Mouse (Mus musculus): ENCODE data around the gene Olfr273. TPM values are rescaled to one million over a fixed set of nuclear protein-coding genes. Genes with fewer than 3 reads are reported as not detected.
A peak's percentile ranks its signal among the peaks of the same experiment; 100 is the strongest.

Olfr273 gene
- total and polyA plus RNA-seq, 2 experiments from 2014 or later, result not detected

DNA sequence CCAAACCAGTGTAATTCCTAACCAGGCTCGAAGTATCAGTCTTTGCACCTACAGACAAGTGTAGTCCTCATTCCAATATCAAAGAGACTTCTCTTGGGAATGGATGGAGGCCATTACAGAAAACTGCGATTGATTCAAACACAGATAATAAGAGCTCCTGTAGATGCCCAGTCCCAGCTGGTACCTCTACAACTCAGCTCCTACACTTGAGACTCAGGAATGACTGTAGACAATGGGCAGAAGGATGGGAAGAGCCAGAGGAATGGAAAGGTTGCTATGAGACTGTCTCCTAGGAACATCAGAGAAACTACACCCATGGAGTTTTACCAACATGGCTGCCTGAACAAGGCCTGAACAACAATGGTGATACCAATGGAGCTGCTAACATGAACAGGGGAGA is 44.7 kb downstream of the Olfr273 start, which contains the start of gene Olfr275:
Olfr275 (plus strand) TSS at position 301 of the 400 bp plus-strand sequence.
- H3K36me3 ChIP-seq (ENCODE audit: insufficient read depth, low read length), result no peaks in the 10 kb centered on the region
- ATAC-seq (ENCODE audit: low FRiP score) (no peak), DNase-seq (ENCODE audit: low spot score) (no peak)
- H3K27me3 ChIP-seq (ENCODE audit: insufficient read depth, low read length), result no peaks in the 10 kb centered on the region
- TF ChIP-seq CTCF (IDR thresholded peaks at IDR 0.05), result no peak
- no peaks in the 10 kb centered on the region for H3K9me3 ChIP-seq (ENCODE audit: low read length)
- no peak within 1 kb of the TSS for H3K27ac ChIP-seq (ENCODE audit: low read depth, low read length)
- H3K4me1 ChIP-seq (ENCODE audit: insufficient read depth, low read length), result no peaks in the 10 kb centered on the region
- no peak within 1 kb of the TSS for H3K4me3 ChIP-seq (ENCODE audit: low read depth, low read length)
- WGBS, result 89% methylated on average over 2 of the region's 2 CpGs
- H3K9ac ChIP-seq (replicated peaks; ENCODE audit: low read length, poor library complexity, severe bottlenecking), result no peak within 1 kb of the TSS
- H3K4me2 ChIP-seq (ENCODE audit: low read depth, low read length, poor library complexity, severe bottlenecking), result no peak within 1 kb of the TSS

DNA sequence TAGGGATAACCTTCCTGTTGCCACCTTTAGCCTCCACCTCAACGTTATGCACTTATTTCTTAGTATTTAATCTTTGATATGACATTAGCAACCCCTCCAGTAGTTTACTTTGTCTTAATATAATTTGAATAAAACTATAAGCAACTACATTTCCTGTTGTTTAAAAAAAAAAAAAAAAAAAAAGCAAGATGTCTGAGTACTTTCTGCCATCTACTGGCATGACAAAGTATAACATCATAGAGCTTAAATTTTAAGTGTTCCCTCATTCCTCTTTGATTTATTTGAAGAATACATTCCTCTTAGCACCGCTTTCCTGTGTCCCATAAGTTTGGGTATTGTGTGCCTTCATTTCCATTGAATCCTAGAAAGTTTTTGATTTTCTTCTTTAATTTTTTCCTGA is 47.2 kb downstream of the Olfr273 start:
- 39% methylated on average over 2 of the region's 2 CpGs for WGBS
- Histone ChIP-seq H3K9ac (replicated peaks; ENCODE audit: low read length, poor library complexity, severe bottlenecking) (no peak overlapping the region), H3K9me3 (ENCODE audit: low read length) (no peaks in the 10 kb centered on the region), H3K4me3 (ENCODE audit: low read depth, low read length) (no peak overlapping the region), H3K36me3 (ENCODE audit: insufficient read depth, low read length) (no peaks in the 10 kb centered on the region), H3K4me2 (ENCODE audit: low read depth, low read length, poor library complexity, severe bottlenecking) (no peak overlapping the region), H3K27me3 (ENCODE audit: insufficient read depth, low read length) (no peaks in the 10 kb centered on the region), H3K4me1 (ENCODE audit: insufficient read depth, low read length) (no peaks in the 10 kb centered on the region), H3K27ac (ENCODE audit: low read depth, low read length) (no peak overlapping the region)
- TF ChIP-seq CTCF (IDR thresholded peaks at IDR 0.05), result peak; percentile 73
- ATAC-seq (ENCODE audit: low FRiP score) (no peak), DNase-seq (ENCODE audit: low spot score) (peak; percentile 52)

Other genes with a start within 250 kb of the Olfr273 start
- gene Olfr275, start 44.6 kb downstream of the Olfr273 start, total RNA-seq (2014; rRNA removed), result not detected in 2 replicates
- not detected in 2 replicates for gene Olfr275, start 44.6 kb downstream of the Olfr273 start, polyA plus RNA-seq (2015; fragmentation: Nextera tagmentation; extraction: Ambion mirVana)
- not detected in 2 replicates for gene Olfr272, start 59.9 kb upstream of the Olfr273 start, total RNA-seq (2014; rRNA removed)
- gene Olfr272, start 59.9 kb upstream of the Olfr273 start, polyA plus RNA-seq (2015; fragmentation: Nextera tagmentation; extraction: Ambion mirVana), result not detected in 2 replicates
- gene Olfr270, start 105.3 kb upstream of the Olfr273 start, total RNA-seq (2014; rRNA removed), result not detected in 2 replicates
- gene Olfr270, start 105.3 kb upstream of the Olfr273 start, polyA plus RNA-seq (2015; fragmentation: Nextera tagmentation; extraction: Ambion mirVana), result not detected in 2 replicates
- gene Nipsnap3a, start 130.0 kb upstream of the Olfr273 start, total RNA-seq (2014; rRNA removed), result not detected in 2 replicates
- not detected in 2 replicates for gene Nipsnap3a, start 130.0 kb upstream of the Olfr273 start, polyA plus RNA-seq (2015; fragmentation: Nextera tagmentation; extraction: Ambion mirVana)
- 110 and 128 TPM in 2 replicates for gene Nipsnap3b, start 152.6 kb upstream of the Olfr273 start, total RNA-seq (2014; rRNA removed)
- gene Nipsnap3b, start 152.6 kb upstream of the Olfr273 start, polyA plus RNA-seq (2015; fragmentation: Nextera tagmentation; extraction: Ambion mirVana), result 180 and 182 TPM in 2 replicates

Data from midbrain, postnatal 0 days (tissue).